Mouse (Mus musculus) layer of hippocampus, postnatal 25 days (tissue): ENCODE measurements around the gene Krt6a. TPM values are rescaled to one million over a fixed set of nuclear protein-coding genes. Genes with fewer than 3 reads are reported as not detected.
"Not testable (repeated sequence)": the region's sequence is repeated elsewhere in the genome, so short reads cannot be mapped to it uniquely, and the experiment has no call there.

Source experiments
- DNase-seq, 2 experiments: peaks; one replicate each; pipeline ENCODE4 v3.0.0; 2022; ENCODE audit warnings: mixed read lengths in 2 of 2, low spot score in 1 of 2; ENCODE audit errors: extremely low spot score in 1 of 2
- total RNA-seq, 2 experiments: library from RNA; stranded (reverse); gene quantifications; 2 replicates each; pipeline ENCODE4 v1.2.3; 2021

The Krt6a gene
- not detected for total RNA-seq

DNA sequence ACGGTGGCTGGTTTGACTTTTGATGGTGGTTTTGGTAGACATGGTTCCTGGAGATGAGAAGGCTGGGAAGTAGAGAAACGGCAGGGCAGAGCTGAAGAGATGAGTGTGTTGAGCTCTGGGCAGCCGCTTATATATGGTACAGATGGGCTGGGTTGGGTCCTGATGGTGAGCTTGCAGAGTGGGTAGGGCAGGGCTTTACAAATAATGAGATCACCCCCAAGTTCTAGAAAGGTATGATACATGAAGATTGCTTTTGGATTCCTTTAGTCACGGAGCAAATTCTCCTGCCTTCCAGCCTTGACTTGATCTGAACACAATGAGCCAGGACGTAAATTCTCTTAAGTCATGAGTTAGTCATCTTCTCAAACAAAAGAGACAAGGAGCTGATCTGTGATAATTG lies at the start of gene Krt6a:
Gene Krt6a (minus strand): TSS at position 101 of the 400 bp plus-strand sequence.
- DNase-seq = no peak

DNA sequence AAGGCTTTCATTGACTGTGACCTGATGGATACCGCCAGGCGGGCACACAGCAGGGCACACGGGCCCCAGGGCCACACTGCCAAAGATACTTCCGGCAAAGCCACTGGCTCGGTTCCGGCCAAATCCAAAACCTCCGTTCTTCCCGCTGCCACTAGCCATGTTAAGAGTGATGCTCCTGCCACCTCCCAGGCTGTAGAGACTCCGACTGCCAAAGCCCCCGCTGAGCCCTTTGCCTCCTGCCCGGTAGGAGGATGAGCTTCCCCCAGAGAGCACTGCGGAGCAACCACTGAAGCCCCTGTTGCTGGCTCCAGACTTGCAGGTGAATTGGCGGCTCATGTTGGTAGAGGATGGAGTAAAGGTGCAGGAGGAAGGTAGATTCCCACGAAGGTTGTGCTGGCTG lies 48.6 kb upstream of the Krt6a start, which contains the start of gene Krt71:
Gene Krt71 (minus strand): TSS at position 399 of the 400 bp plus-strand sequence.
- DNase-seq = no peak

DNA sequence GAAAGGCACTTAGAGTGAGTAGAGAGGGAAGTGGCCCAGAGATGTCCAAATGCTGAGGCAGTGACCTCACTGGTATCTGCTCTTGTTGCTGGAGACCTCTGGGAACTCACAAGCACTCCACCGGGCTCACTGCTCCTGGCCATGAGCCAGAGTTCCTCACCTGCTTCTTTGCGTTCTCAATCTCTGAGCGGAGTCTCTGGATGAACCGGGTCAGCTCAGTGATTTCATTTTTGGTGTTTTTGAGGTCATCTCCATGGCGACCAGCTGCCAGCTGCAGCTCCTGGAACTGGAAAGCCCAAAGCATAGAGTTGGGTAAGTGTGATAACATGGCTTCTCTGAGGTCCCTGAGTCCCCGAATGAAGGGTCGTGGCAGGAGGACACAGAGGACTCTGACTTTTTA lies 43.7 kb upstream of the Krt6a start:
- no peak for DNase-seq

DNA sequence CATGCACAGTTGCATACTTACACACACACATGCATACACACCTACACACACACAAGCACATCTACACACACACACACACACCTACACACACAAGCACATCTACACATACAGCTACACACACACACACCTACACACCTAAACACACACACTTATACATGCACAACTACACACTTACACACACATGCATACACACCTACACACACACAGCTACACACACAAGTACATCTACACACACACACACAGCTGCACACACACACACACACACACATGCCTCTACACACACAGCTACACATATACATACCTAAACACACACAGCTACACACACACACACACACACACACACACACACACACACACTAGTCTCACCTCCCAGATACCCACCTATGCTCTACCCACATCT lies 36.5 kb upstream of the Krt6a start:
- DNase-seq = no peak

DNA sequence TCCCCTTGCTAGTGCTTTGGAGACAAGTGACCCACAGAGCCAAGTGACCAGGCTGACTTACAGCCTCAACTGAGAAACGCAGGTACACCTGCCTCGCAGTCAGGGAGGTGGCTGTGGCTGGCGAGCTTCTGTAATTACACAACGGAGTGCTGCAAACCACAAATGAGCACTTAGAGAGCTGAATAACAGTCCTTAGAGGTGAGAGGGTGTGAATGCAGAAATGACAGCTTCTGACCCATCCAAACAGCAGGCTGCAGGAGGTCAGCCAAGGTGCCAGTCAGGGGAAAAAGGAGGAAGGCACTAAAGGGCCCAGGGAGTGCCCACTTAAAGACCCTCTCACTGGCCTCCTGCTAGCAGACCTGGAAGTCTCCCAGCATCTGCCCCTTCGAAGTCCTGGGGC lies 30.6 kb upstream of the Krt6a start:
- no peak for DNase-seq

DNA sequence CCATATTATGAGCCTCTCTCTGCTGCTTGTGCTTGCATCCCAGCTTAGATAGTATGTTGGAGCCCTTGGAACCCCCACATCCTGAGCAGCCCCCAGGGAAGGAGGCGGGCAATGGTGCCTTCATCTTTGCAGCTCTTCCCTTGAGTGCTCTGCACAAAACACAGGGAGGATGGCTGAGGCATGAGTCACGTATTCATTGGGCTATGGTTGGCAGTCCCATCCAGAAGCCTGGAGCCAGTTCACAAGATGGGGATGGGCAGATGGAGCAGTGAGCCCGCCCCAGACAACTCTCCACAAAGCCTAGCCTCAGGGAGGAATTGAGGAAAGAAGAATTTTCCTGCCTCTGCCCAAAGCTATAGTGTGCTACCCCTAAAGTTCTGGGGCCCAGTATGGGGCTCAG lies 21.7 kb upstream of the Krt6a start:
- no peak for DNase-seq

DNA sequence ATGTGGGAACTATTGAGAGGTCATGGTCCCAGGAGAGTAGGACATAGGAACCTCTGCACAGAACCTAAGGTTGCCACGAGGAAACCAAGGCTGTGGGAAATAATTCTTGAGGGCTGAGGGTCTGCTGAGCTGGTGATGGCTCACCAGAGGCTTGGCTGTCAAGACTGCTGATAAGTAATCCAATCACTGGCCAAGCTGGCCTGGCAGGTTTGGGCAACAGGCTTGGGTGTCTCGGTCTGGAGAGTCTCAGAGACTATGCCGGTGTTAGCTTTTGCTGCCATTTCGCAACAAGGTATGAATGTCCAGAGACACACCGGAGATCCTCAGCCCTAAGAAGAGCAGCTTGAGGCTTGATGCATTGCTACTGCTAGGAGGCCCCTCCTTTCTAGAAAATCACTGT lies 20.2 kb upstream of the Krt6a start:
- DNase-seq = no peak

DNA sequence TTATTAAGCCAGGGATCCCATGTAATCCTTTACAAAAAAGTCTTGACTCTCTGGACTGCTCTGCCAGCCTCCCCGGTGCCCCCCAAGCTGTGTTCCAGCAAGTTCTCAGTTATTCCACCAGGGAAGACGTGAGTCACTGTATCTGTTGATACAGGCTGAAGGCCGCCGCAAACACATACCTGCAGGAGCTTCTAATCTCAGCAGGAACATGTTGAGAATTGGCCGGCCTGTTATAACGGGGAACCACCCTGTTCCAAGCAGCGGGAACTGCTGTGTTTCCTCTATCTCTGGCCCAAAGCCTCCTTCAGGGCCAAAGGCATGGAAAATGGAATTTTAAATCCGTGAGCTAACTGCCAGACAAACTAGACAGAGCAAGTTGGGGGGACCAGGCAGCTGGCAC lies 19.6 kb upstream of the Krt6a start:
- no peak for DNase-seq

DNA sequence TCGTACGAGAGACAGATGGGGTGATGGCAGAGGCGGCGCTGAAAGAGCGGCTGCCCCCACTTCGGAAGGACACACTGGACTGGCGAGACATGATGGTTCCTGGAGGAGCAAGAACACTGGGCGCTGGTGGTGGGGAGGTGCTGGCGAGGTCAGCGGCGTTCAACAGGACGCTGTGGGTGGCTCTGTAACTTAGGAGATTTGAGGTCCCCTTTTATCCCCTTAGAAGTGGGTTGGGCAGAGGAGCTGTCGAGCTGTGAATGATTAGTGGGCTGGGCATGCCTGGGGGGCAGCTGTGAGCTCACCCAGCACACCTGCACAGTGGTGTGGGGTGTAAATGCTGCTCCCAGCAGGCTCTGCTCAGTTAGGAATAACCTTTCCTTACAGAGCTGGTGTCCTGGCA lies 18.6 kb upstream of the Krt6a start, which contains the start of gene Krt5:
Gene Krt5 (minus strand): TSS at position 179 of the 400 bp plus-strand sequence.
- DNase-seq = no peak

DNA sequence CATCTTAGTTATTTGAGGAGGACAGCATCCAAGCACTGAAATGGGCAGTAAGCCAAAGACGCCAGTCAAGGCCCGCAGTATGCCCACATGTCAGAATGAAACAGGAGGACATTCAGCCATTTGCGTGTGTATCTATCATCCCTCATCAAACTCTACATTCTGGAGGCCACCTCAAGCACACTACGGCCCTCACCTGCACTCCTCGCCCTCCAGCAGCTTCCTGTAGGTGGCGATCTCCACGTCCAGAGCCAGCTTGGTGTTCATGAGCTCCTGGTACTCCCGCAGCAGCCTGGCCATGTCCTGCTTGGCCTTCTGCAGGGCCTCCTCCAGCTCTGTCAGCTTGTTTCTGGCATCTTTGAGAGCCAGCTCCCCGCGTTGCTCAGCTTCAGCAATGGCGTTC lies 14.6 kb upstream of the Krt6a start:
- no peak for DNase-seq

DNA sequence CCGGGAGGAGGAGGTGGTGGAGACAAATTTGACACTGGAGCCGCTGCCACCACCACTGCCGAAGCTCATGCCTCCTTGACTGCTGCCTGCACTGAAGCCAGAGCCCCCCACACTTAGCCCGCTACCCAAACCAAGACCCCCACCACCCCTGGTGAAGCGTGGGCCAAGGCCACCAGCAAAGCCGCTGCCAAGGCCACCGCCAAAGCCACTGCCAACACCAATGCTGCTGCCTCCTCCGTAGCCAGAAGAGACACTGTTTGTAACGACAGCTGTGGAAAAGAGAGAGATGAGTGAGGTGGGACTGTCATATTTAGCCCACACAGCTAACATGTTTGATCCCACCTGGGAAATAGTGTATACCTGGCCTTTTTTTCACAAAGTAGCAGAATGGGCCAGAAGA lies 13.3 kb upstream of the Krt6a start:
- no peak for DNase-seq

DNA sequence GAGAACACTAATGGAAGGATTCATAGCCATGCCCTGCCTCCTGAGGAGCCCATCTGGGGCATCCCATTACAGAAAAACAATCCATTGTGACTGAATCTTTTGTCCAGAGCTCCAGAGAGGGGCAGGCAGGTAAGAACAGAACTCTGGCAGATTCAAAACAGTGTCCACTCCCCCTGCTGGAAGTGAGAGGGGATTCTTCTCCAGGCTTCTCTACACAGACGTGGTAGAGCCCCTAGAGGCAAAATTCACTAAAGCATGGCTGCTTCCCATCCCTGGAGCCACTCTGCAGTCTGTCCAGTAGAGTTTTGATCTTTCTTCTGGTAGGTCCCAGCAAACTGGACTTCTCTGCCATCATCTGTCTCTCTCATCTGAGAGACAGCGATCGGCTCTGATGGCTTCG lies 10.0 kb upstream of the Krt6a start:
- no peak for DNase-seq

DNA sequence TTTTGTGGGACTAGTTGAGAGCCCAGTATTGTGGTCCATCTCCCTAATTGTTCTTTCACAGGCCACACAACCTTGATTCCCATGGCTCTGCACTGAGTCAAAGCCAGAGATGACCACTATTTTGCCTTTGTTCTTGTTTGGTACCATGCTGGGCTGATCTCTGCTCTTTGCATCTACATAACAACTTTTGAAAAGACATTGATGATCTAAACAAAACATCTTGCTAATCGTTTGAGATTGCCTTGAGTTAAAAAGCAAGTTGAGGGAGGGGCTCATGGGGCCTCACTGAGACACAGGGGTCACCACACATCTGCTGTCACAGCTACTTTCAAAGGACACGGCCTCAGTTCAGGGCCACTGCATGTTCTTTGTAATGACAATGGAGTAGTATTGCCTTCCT lies 8.3 kb upstream of the Krt6a start:
- no peak for DNase-seq

DNA sequence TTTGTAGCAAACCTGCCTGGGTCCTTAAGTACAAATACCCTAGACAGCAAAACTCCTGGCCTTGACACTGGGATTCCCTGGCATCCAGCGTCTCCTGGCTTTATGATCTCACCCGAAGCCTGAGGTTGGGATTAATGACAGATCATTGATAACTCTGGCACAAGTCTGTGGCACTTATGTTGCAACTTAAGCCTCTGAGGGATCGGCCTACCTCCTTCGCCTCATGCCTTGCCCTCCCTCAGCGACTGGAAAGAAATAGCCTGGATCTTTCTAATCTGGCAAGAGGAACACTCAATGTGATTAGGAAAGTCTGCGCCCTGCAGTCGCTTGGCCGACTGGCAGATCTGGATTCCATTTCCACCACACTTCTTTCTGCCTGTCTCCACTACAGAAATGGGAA lies 5.8 kb upstream of the Krt6a start:
- DNase-seq = no peak

DNA sequence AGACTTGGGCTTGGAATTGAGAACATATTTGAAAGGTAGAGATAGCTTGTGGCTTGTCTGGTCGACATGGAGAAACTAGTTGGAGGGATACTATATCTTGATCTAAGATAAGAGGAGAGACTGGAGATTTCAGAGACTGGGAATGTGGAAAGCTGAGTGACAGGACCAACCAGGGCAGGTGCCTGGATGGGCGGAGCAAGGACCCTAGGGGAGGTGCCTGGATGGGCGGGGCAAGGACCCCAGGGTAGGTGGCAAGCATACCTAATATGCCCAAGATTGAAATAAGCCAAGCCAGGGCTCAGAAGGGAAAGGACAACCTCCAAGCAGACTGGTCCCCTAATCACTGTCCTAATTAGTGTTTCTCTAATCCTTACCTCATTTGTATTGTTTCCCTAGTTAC lies 5.1 kb upstream of the Krt6a start:
- DNase-seq = no peak

DNA sequence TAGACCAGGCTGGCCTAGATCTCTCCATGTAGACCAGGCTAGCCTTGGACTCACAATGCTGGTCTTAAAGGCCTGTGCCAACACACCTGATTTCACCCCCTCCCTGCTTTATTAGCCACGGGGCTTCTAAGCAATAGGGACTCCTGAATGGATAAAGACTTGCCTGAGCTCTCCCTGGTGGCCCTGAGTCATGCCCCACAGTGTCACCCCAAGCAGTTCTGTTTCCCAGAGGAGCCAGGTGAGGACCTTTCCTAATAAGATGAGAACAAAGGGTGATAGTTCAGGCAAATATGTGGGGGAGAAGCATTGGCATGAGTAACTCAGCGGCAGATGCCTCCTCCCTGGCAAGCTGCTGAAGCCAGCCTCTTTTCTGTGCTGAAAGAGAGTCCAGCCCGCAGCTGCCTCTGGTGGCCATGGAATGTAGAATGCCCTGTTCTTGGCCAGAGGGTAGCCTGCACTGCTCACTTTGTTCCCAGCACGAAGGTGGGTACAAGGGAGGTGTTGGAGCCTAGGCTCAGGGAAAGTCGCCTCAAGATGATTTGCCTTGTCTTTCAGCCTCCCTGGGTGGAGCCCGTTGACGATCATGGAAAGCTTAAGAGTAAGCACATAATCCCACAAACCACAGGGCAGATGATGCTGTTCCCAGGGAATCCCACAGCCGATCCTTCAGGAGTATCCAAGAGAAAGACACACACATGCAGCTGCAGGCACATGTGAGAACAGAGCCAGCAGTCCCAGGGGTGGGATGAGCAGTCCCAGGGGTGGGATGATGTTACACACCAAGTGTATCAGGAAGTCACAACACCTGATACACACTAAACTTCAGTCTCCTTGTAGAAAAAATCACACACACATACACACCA lies 3.5 kb upstream of the Krt6a start:
- DNase-seq = no peak

DNA sequence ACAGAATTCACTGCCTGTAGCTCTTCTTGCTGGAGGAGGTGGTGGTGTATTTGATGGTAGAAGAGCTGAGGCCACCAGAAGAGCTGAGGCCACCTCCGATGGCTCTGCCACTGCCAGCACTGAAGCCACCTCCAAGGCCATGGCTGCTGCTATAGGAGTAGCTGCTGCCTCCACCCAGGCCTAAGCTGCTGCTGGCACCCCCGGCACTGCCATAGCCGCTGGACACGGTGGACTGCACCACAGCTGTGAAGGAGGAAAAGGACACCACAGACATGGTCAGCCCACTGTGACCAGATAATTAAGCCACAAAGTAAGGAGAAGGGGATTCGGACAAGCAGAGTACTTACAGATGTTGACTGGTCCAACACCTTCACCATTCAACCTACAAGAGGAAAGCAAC lies 3.6 kb downstream of the Krt6a start:
- not testable (repeated sequence) for DNase-seq

DNA sequence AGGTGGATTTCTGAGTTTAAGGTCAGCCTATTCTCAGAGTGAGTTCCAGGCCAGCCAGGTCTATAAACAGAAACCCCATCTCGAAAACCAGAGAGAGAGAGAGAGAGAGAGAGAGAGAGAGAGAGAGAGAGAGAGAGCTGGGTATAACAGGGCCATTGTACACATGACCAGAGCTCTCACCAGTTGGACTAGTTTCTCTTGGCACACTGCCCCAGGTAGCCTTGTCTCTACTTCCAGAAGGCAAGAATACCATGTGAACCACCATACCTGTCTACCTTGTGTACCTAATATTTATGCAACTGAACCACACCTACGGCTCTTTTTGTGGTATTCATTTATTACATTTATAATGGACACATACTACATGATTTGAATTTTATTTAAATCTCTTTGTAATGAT lies 5.9 kb downstream of the Krt6a start:
- no peak for DNase-seq

DNA sequence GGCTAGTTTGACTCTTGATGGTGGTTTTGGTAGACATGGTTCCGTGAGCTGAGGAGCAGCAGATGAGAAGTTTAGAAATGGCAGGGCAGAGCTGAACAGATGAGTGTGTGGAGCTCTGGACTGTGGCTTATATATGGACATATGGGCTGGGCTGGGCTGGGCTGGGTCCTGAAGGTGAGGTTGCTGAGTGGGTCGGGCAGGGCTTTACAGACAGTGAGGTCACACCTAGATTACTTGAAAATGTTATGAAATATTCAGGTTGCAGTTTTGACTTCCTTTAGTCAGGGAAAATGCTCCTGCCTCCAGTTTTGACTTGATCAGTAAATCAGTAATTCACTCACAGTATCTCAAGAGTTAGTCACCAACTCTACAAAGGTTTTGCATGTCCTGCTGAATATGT lies 13.9 kb downstream of the Krt6a start, which contains the start of gene Krt6b:
Gene Krt6b (minus strand): TSS at position 101 of the 400 bp plus-strand sequence.
- no peak for DNase-seq

DNA sequence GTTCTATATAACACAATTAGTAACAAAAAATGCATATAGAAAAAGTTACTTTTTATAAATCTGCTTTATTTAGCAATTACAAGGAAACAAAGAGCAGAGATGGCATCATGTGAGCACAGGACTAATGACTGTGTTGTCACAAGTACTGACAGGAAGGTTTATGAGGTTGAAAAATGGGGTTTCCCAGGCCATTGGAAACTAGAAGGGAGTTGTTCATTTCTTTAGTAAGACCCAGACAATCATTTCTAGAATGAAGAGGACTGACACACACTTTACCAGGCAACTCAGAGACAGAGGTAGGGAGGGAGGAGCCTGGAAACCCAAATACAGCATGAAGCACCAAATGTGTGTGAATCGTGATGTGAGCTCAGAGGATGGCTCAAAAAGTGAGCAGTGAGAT lies 18.1 kb downstream of the Krt6a start:
- no peak for DNase-seq

DNA sequence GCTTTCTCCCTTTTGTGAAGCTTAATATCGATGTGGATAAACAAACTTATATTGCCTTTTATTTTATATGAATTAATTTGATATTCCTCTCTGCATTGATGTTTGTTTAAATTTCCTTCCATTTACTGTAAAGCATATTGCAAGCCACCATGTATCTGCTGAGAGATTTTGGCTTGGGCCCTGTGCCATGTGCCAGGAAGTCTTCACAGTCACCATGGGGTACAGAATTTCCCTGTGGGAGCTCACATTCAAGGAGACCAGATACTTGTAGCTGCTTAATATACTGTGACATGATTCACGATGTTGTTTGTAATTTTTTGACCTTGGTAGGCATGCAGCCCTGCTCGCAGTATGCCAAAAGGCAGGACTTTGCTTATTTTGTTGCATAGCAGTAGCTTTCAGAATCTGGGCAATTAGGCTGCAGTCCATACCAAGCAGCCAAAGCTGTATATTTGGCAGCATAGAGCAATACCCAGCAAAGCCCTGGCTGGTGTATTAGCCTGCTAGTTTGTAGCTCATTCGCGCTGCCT lies 41.3 kb downstream of the Krt6a start:
- no peak for DNase-seq

DNA sequence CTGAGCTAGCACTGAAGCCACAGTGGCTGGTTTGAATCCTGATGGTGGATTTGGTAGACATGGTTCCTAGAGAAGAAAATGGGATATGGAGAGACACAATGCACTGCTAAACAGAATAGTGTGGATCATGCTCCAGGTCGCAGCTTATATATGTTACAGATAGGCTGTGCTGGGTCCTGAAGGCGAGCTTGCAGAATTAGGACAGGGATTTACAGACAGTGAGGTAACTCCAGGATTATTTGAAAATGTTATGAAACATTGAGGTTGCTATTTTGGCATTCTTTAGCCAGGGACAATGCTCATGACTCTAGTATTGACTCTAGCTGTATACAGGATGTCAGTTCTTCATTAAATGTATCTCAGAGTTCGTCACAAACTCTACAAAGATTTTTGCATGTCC lies 46.8 kb downstream of the Krt6a start, which contains the start of gene Gm5478:
Gene Gm5478 (minus strand): TSS at position 101 of the 400 bp plus-strand sequence.
- no peak for DNase-seq
